Mouse (Mus musculus) liver, adult 2 months (tissue): Measurements from ENCODE around the gene Ryr3. TPM values are rescaled to one million over a fixed set of nuclear protein-coding genes. Genes with fewer than 3 reads are reported as not detected.

Experiments
- DNase-seq: peaks from one replicate; pipeline ENCODE4 v3.0.0-alpha.2; 2011; ENCODE audit warnings: low read depth, low spot score; ENCODE audit errors: extremely low read depth
- H3K27ac ChIP-seq: fragments of 200-500 bp; replicated peaks from 2 replicates; pipeline ENCODE4 v1.5.1; 2012; ENCODE audit warnings: low read depth, mild to moderate bottlenecking, control low read depth, inconsistent platforms, low read length; ENCODE audit not compliant: insufficient read depth
- H3K27me3 ChIP-seq: fragments of 200-500 bp; 2 replicates; pipeline ENCODE4 v1.6.1; 2012; ENCODE audit warnings: mild to moderate bottlenecking, moderate library complexity, low read length, inconsistent platforms; ENCODE audit not compliant: control insufficient read depth, insufficient read depth
- H3K36me3 ChIP-seq: fragments of 200-500 bp; 2 replicates; pipeline ENCODE4 v1.6.1; 2012; ENCODE audit warnings: low read length, inconsistent platforms; ENCODE audit not compliant: control insufficient read depth, insufficient read depth
- H3K4me1 ChIP-seq: fragments of 200-500 bp; 2 replicates; pipeline ENCODE4 v1.6.1; 2011; ENCODE audit warnings: low read length; ENCODE audit not compliant: control insufficient read depth, insufficient read depth
- H3K4me3 ChIP-seq: fragments of 200-500 bp; 2 replicates; pipeline ENCODE4 v1.5.1; 2011; ENCODE audit warnings: low read depth, mild to moderate bottlenecking, control low read depth, low read length, moderate library complexity; ENCODE audit not compliant: insufficient read depth
- H3K79me2 ChIP-seq: fragments of 200-500 bp; 2 replicates; pipeline ENCODE4 v1.6.1; 2012; ENCODE audit warnings: inconsistent platforms, mild to moderate bottlenecking, low read length, moderate library complexity; ENCODE audit not compliant: control insufficient read depth, insufficient read depth
- H3K9ac ChIP-seq: fragments of 200-500 bp; 2 replicates; pipeline ENCODE4 v1.6.1; 2012; ENCODE audit warnings: low read depth, mild to moderate bottlenecking, control low read depth, inconsistent platforms, low read length
- CTCF ChIP-seq: fragments of 200-500 bp; IDR thresholded peaks from 2 replicates; pipeline ENCODE4 v1.5.1; 2011; ENCODE audit warnings: low read depth, low read length, control low read depth
- POLR2A ChIP-seq: fragments of 200-500 bp; IDR thresholded peaks from 2 replicates; pipeline ENCODE4 v1.6.1; 2011; ENCODE audit warnings: low read length, control low read depth; ENCODE audit not compliant: insufficient read depth; ENCODE audit errors: extremely low read depth
- WGBS: fragments of 180-500 bp; shearing (Covaris S2); methylation state at CpG from one replicate; pipeline ENCODE4 v1.1.7; 2018; 5-methylcytosine and 5-hydroxymethylcytosine counted together
- polyA plus RNA-seq: library from polyadenylated mRNA; depleted of rRNA; stranded (reverse); fragments of >200 nt; gene quantifications from 2 replicates; pipeline ENCODE4 v1.2.3, GENCODE M21; 2012
- total RNA-seq: library from RNA; depleted of rRNA; stranded (reverse); fragments of >200 nt; gene quantifications from 2 replicates; pipeline ENCODE4 v1.2.3, GENCODE M21; 2014

Ryr3 gene
- total and polyA plus RNA-seq, 2 experiments: under 0.01 TPM; not detected in 1

DNA sequence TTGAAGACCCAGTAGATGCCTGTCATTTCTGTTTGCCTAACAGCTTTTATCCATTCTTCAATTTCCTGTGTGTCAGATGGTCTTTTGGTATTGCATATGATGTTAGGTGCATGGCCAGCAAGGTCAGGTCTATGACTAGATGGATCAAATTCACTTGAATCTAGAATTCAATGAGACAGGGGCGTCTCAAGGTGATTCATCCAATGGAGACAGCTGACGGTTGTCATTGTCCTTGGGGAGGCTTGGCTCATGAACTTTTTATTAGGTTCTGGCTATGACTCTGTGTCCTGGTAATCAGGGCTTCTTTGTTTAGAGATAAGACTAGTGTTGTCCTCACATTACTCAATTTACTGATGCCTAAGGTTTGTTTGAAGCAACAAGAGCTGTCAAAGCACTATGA is 454.9 kb downstream of the Ryr3 start:
- H3K4me1 ChIP-seq: no peaks in the 10 kb centered on the region
- no peak overlapping the region for H3K9ac ChIP-seq
- no peaks in the 10 kb centered on the region for H3K79me2 ChIP-seq
- no peak overlapping the region for H3K27ac ChIP-seq
- H3K36me3 ChIP-seq: no peaks in the 10 kb centered on the region
- DNase-seq: no peak
- TF ChIP-seq POLR2A (no peak), CTCF (no peak)
- WGBS: 81% methylated on average over 2 of the region's 2 CpGs
- H3K4me3 ChIP-seq: no peak overlapping the region
- H3K27me3 ChIP-seq: no peaks in the 10 kb centered on the region

DNA sequence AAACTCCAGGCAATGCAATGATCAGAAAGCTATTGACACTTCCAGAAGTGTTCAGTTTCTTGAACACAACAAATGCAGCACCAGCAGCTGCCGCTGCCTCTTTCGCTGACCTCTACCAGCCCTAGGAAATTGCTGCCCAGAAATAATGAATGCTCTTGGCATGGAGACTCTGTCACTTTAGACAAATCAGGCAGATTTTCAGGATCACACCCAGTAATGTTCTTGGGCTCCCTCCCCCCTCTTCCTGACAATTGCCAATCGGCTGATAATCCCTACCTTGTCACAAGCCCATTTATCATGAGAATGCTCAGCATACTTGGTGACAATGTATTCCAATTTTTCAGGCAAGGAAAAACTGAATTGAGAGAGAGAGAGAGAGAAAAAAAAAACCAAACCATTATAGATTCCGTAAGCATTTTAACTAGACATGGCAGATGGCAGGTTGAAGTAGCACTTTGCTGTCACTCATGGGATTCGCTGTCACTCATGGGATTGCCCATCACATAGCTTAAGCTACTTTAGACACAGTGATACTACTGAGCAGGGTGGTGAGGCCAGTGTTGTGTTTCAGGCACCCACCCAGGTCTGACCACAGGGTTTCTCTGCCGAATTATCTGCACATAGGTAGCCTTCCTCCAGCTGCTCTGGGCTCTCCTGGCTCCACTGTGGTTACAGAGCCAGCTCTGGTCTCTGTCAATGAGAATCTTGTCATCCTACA is 455.5 kb downstream of the Ryr3 start:
- no peak for DNase-seq
- TF ChIP-seq CTCF (no peak), POLR2A (no peak)
- WGBS: 77% methylated on average over 6 of the region's 6 CpGs

DNA sequence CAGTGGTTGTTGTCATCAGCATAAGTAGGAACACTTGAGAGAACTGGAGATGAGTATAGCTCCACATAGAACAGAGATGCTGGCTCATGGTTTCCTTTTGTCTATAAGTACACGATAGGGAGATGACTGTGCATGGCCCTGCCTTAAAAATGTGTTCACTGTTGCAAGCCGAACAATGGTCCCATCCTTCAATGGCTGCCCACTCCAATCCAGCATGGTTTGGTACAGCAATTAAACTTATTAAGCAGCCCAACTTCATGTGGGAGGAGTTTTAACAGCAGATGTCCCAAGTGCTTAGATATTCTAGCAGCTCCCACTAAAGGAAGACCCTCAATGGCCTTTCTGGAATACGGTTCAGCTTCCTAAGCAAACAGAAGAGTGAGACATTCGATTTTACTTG is 456.2 kb downstream of the Ryr3 start:
- DNase-seq: no peak
- no peaks in the 10 kb centered on the region for H3K79me2 ChIP-seq
- H3K36me3 ChIP-seq: no peaks in the 10 kb centered on the region
- no peak overlapping the region for H3K27ac ChIP-seq
- H3K4me3 ChIP-seq: no peak overlapping the region
- H3K4me1 ChIP-seq: no peaks in the 10 kb centered on the region
- 60% methylated on average over 4 of the region's 4 CpGs for WGBS
- TF ChIP-seq CTCF: no peak
- no peak for TF ChIP-seq POLR2A
- H3K27me3 ChIP-seq: no peaks in the 10 kb centered on the region
- H3K9ac ChIP-seq: no peak overlapping the region

More for the DNA sequence above, 455.5 kb downstream of the Ryr3 start:
- H3K4me1 ChIP-seq: no peaks in the 10 kb centered on the region
- no peaks in the 10 kb centered on the region for H3K79me2 ChIP-seq
- H3K27ac ChIP-seq: no peak overlapping the region
- no peaks in the 10 kb centered on the region for H3K36me3 ChIP-seq
- H3K9ac ChIP-seq: no peak overlapping the region
- no peak overlapping the region for H3K4me3 ChIP-seq
- H3K27me3 ChIP-seq: no peaks in the 10 kb centered on the region

DNA sequence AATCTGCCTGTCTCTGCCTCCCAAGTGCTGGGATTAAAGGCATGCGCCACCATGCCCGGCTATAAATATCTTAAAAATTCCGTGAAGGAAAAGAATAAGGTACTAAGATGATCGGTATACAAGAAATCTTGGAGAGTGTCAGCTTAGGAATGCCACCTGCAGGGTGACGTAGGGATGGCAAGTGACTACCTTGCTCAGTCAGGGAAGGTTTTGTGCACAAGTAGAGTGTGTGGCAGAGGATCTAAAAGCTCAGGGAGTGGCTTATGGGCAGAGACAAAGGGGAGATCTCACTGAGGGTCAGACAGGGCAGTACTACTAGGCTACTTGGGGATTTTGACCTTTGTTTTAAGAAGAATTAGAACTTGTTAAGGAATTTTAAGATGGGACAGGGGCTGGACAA is 457.2 kb downstream of the Ryr3 start:
- Histone ChIP-seq H3K36me3 (no peaks in the 10 kb centered on the region), H3K27ac (no peak overlapping the region), H3K4me1 (no peaks in the 10 kb centered on the region), H3K9ac (no peak overlapping the region), H3K79me2 (no peaks in the 10 kb centered on the region), H3K4me3 (no peak overlapping the region), H3K27me3 (no peaks in the 10 kb centered on the region)
- TF ChIP-seq CTCF: no peak; the same call in 1 of the 2 replicates
- TF ChIP-seq POLR2A: no peak
- 70% methylated on average over 5 of the region's 5 CpGs for WGBS
- DNase-seq: no peak

DNA sequence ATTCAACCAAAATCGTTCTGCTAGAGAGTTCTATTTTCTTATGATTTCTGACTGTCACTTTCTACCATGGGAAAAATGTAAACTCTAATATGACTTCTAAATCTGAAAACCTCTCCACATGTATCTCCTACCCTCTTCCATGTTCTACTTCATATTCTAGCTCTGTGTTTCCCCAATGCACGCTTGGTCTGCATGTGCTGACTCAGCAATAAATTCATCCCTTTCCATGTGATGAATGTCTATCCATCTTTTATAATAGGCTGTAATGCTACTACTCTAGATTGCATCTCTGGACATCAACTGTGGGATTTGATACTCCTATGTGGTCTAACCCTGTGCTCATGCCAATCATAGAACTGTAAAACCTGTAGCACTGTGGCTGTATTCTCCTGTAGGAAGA is 458.2 kb downstream of the Ryr3 start:
- DNase-seq: no peak
- Histone ChIP-seq H3K36me3 (no peaks in the 10 kb centered on the region), H3K79me2 (no peaks in the 10 kb centered on the region), H3K9ac (no peak overlapping the region), H3K4me3 (no peak overlapping the region), H3K27me3 (no peaks in the 10 kb centered on the region), H3K4me1 (no peaks in the 10 kb centered on the region), H3K27ac (no peak overlapping the region)
- 90% methylated on average over 2 of the region's 2 CpGs for WGBS
- TF ChIP-seq CTCF: no peak
- TF ChIP-seq POLR2A: no peak

- Histone ChIP-seq H3K4me1 (no peaks in the 10 kb centered on the region), H3K27me3 (0 out of 2 replicates have a peak, but pooled peaks cover 3% of the 10 kb centered on the region), H3K36me3 (no peaks in the 10 kb centered on the region), H3K4me3 (no peak overlapping the region), H3K27ac (no peak overlapping the region), H3K79me2 (no peaks in the 10 kb centered on the region), H3K9ac (no peak overlapping the region)
- no peak for TF ChIP-seq CTCF
- TF ChIP-seq POLR2A: no peak
- WGBS: 63% methylated on average over 4 of the region's 4 CpGs
- no peak for DNase-seq
Measured at GRCm38 (mm10) chr2:112753316-112753715, 463.6 kb downstream of the Ryr3 start.
